23 mouse cellular contexts compared by ENCODE assay signal in genomic region chr6:58828582-58828981, GRCm38 (mm10). TPM values are rescaled to one million over a fixed set of nuclear protein-coding genes. Genes with fewer than 3 reads are reported as not detected.
DNase-seq lines count a peak whose midpoint lies in the region; ATAC-seq and TF ChIP-seq lines count a peak whose summit lies in the region.
"Had no signal": no experiment of that assay in that cellular context is flagged by ENCODE, and none has a peak within 500 bp of the region (broad histone marks: within the 10 kb centered on the region; RNA-seq: fewer than 3 reads in every experiment).

No protein-coding gene starts in this region.

- TF ChIP-seq CTCF in hindbrain, postnatal 0 days (IDR thresholded peaks at IDR 0.05; ENCODE audit: low read depth): no peak

- H3K4me1 ChIP-seq in hindbrain, postnatal 0 days (ENCODE audit: insufficient read depth, low read length): peaks cover 8% of the 10 kb centered on the region; the same call in 1 of the 2 replicates
- H3K4me1 ChIP-seq: embryonic facial prominence, embryonic 10.5 days had no signal

- H3K36me3 ChIP-seq in hindbrain, postnatal 0 days (ENCODE audit: insufficient read depth, low read length): no peaks in the 10 kb centered on the region
- H3K36me3 ChIP-seq: embryonic facial prominence, embryonic 10.5 days; embryonic facial prominence, embryonic 12.5 days; forebrain, embryonic 10.5 days; forebrain, embryonic 12.5 days; G1E had no signal

- no peak overlapping the region for H3K9ac ChIP-seq in hindbrain, postnatal 0 days (replicated peaks; ENCODE audit: low read length)
- H3K9ac ChIP-seq: embryonic facial prominence, embryonic 12.5 days; forebrain, embryonic 12.5 days had no signal

- no peak for ATAC-seq in hindbrain, postnatal 0 days
- ATAC-seq: CD4-positive, CD25-positive, alpha-beta regulatory T cell, adult 4 months; forebrain, embryonic 14.5 days; forebrain, embryonic 16.5 days had no signal

- H3K27me3 ChIP-seq in hindbrain, postnatal 0 days (ENCODE audit: insufficient read depth, low read length): no peaks in the 10 kb centered on the region
- H3K27me3 ChIP-seq: CH12.LX; embryonic facial prominence, embryonic 12.5 days had no signal

- H3K4me2 ChIP-seq in hindbrain, postnatal 0 days (ENCODE audit: low read depth, low read length): no peak overlapping the region
- H3K4me2 ChIP-seq: embryonic facial prominence, embryonic 12.5 days; forebrain, embryonic 12.5 days had no signal

- no peaks in the 10 kb centered on the region for H3K9me3 ChIP-seq in hindbrain, postnatal 0 days (ENCODE audit: low read length)
- H3K9me3 ChIP-seq: embryonic facial prominence, embryonic 10.5 days; embryonic facial prominence, embryonic 12.5 days; forebrain, embryonic 10.5 days; forebrain, embryonic 12.5 days; G1E had no signal

- H3K4me3 ChIP-seq in hindbrain, postnatal 0 days (ENCODE audit: low read length): no peak overlapping the region
- H3K4me3 ChIP-seq: embryonic facial prominence, embryonic 10.5 days; embryonic facial prominence, embryonic 12.5 days; forebrain, embryonic 10.5 days; forebrain, embryonic 12.5 days had no signal

- peak; percentile 61 for DNase-seq in 3134 (ENCODE audit: extremely low read depth, insufficient read length, low spot score)
- peak; percentile 12 for DNase-seq in 416B (ENCODE audit: low read depth)
- peak; percentile 67 for DNase-seq in NIH3T3 (ENCODE audit: low read depth)
- DNase-seq in hindbrain, postnatal 0 days (ENCODE audit: low spot score): no peak
- DNase-seq in cerebellum, adult 11 months: no peak
- DNase-seq in heart, adult 9 months (ENCODE audit: low spot score in 2 of 2): no peak
- DNase-seq: adrenal gland, adult 2 months; adrenal gland, postnatal 10 days; adrenal gland, postnatal 25 days; cerebellum, adult 11-12 months; cerebellum, adult 2 months; cerebellum, adult 9-10 months; cerebellum, postnatal 10 days; cerebellum, postnatal 25 days had no signal

- H3K27ac ChIP-seq in hindbrain, postnatal 0 days: no peak overlapping the region
- H3K27ac ChIP-seq: embryonic facial prominence, embryonic 10.5 days; embryonic facial prominence, embryonic 12.5 days; forebrain, embryonic 10.5 days; forebrain, embryonic 12.5 days had no signal

- WGBS in hindbrain, postnatal 0 days: 83% methylated on average over 1 of the region's 1 CpGs

RNA-seq across cellular contexts. Expression of gene Herc3, which starts 2.7 kb away (rescaled TPM):
- 105 and 140 TPM in 2 replicates for total RNA-seq in hindbrain, postnatal 0 days (2014; rRNA removed)
- polyA plus RNA-seq in hindbrain, postnatal 0 days (2015; fragmentation: Nextera tagmentation; extraction: Ambion mirVana): 35.1 and 36.8 TPM in 2 replicates

Comparison
In these comparisons a context has a peak if more than half of its experiments do, and no peak if none do; other contexts are left out.
1. DNase-seq: peak in 3134 (single experiment), 416B (single experiment) and NIH3T3 (single experiment); none in hindbrain, postnatal 0 days (single experiment), cerebellum, adult 11 months (single experiment) and heart, adult 9 months (0 of 2).